Mouse (Mus musculus): ENCODE measurements around the gene Clec4a4. TPM values are rescaled to one million over a fixed set of nuclear protein-coding genes. Genes with fewer than 3 reads are reported as not detected.

Gene Clec4a4
- polyA plus RNA-seq, 1 experiment from 2014 or later, result not detected

Other genes starting within 250 kb of the Clec4a4 start
- gene Slc2a3, start 188.7 kb upstream of the Clec4a4 start, polyA plus RNA-seq (2014; fragmentation: Nextera tagmentation; extraction: Ambion mirVana), result 15.6 and 18.1 TPM in 2 replicates
- gene Foxj2, start 170.5 kb upstream of the Clec4a4 start, polyA plus RNA-seq (2014; fragmentation: Nextera tagmentation; extraction: Ambion mirVana), result 4.9 and 6.4 TPM in 2 replicates
- gene C3ar1, start 134.2 kb upstream of the Clec4a4 start, polyA plus RNA-seq (2014; fragmentation: Nextera tagmentation; extraction: Ambion mirVana), result 1.1 and 1.2 TPM in 2 replicates
- 106 and 123 TPM in 2 replicates for gene Necap1, start 115.9 kb upstream of the Clec4a4 start, polyA plus RNA-seq (2014; fragmentation: Nextera tagmentation; extraction: Ambion mirVana)
- gene Clec4a1, start 68.5 kb upstream of the Clec4a4 start, polyA plus RNA-seq (2014; fragmentation: Nextera tagmentation; extraction: Ambion mirVana), result 1.2 TPM in 2 replicates
- gene Clec4a3, start 37.9 kb upstream of the Clec4a4 start, polyA plus RNA-seq (2014; fragmentation: Nextera tagmentation; extraction: Ambion mirVana), result 0.69 and 0.84 TPM in 2 replicates
- gene Clec4b1, start 59.6 kb downstream of the Clec4a4 start, polyA plus RNA-seq (2014; fragmentation: Nextera tagmentation; extraction: Ambion mirVana), result not detected in 2 replicates
- gene Clec4a2, start 116.1 kb downstream of the Clec4a4 start, polyA plus RNA-seq (2014; fragmentation: Nextera tagmentation; extraction: Ambion mirVana), result 1.3 and 1.7 TPM in 2 replicates
- not detected in 2 replicates for gene Clec4b2, start 182.5 kb downstream of the Clec4a4 start, polyA plus RNA-seq (2014; fragmentation: Nextera tagmentation; extraction: Ambion mirVana)
- 0.64 and 1.0 TPM in 2 replicates for gene Clec4n, start 239.5 kb downstream of the Clec4a4 start, polyA plus RNA-seq (2014; fragmentation: Nextera tagmentation; extraction: Ambion mirVana)

Measured in forebrain, embryonic 14.5 days (tissue).